Mouse (Mus musculus) common myeloid progenitor, adult 5-6 weeks (primary cell): ENCODE data around the gene Rps6kb1. TPM values are rescaled to one million over a fixed set of nuclear protein-coding genes. Genes with fewer than 3 reads are reported as not detected.
"Not testable (repeated sequence)": the region's sequence is repeated elsewhere in the genome, so short reads cannot be mapped to it uniquely, and the experiment has no call there.

ENCODE experiments used
- ATAC-seq: replicated peaks from 2 replicates; pipeline ENCODE4 v1.8.0; 2016; ENCODE audit warnings: low read depth, mild to moderate bottlenecking, moderate TSS enrichment, inconsistent platforms; ENCODE audit not compliant: poor library complexity, severe bottlenecking
- total RNA-seq: library from RNA; stranded (forward); fragments of 200-1000, 187-1606 nt; gene quantifications from 2 replicates; pipeline ENCODE4 v1.2.3, GENCODE M21; 2017

Rps6kb1 gene
- total RNA-seq, 1 experiment from 2014 or later, result 39.6 TPM

GRCm38 (mm10) chr11:86545556-86545955 lies 951 bp upstream of the Rps6kb1 start:
- ATAC-seq, result no peak

GRCm38 (mm10) chr11:86543960-86544638 lies 506 bp downstream of the Rps6kb1 start:
- ATAC-seq, result no peak

- no peak for ATAC-seq
These were observed 1.8 kb downstream of the Rps6kb1 start for GRCm38 (mm10) chr11:86542851-86543250.

- ATAC-seq, result no peak
These were observed 4.1 kb downstream of the Rps6kb1 start for GRCm38 (mm10) chr11:86540476-86540845.

- no peak for ATAC-seq
These were observed 4.7 kb downstream of the Rps6kb1 start for GRCm38 (mm10) chr11:86539716-86540475.

- no peak for ATAC-seq
These were observed 5.8 kb downstream of the Rps6kb1 start for GRCm38 (mm10) chr11:86538786-86539185.

GRCm38 (mm10) chr11:86534201-86534910 lies 10.2 kb downstream of the Rps6kb1 start:
- ATAC-seq, result no peak

- ATAC-seq, result not testable (repeated sequence)
These were observed 11.3 kb downstream of the Rps6kb1 start for GRCm38 (mm10) chr11:86533302-86533701.

- ATAC-seq, result peak; percentile 76
These were observed 11.8 kb downstream of the Rps6kb1 start for GRCm38 (mm10) chr11:86532834-86533233.

GRCm38 (mm10) chr11:86527528-86527927 lies 17.1 kb downstream of the Rps6kb1 start:
- ATAC-seq, result no peak

GRCm38 (mm10) chr11:86519751-86520150 lies 24.9 kb downstream of the Rps6kb1 start:
- no peak for ATAC-seq

- no peak for ATAC-seq
These were observed 27.4 kb downstream of the Rps6kb1 start for GRCm38 (mm10) chr11:86517229-86517628.

- no peak for ATAC-seq
These were observed 28.0 kb downstream of the Rps6kb1 start for GRCm38 (mm10) chr11:86516620-86517019.

- no peak for ATAC-seq
These were observed 36.6 kb downstream of the Rps6kb1 start for GRCm38 (mm10) chr11:86507991-86508390.

- ATAC-seq, result no peak
These were observed 37.3 kb downstream of the Rps6kb1 start for GRCm38 (mm10) chr11:86507334-86507733.

- no peak for ATAC-seq
These were observed 41.5 kb downstream of the Rps6kb1 start for GRCm38 (mm10) chr11:86503121-86503520.

- no peak for ATAC-seq
These were observed 43.8 kb downstream of the Rps6kb1 start for GRCm38 (mm10) chr11:86500795-86501194.

- no peak for ATAC-seq
These were observed 46.7 kb downstream of the Rps6kb1 start for GRCm38 (mm10) chr11:86497908-86498307.

- ATAC-seq, result no peak
These were observed 47.2 kb downstream of the Rps6kb1 start for GRCm38 (mm10) chr11:86497356-86497755.

GRCm38 (mm10) chr11:86490782-86491181 lies 53.8 kb downstream of the Rps6kb1 start:
- ATAC-seq, result no peak
